11 mouse cellular contexts compared by ENCODE assay signal in genomic region chr14:103844944-103845343, GRCm38 (mm10). TPM values are rescaled to one million over a fixed set of nuclear protein-coding genes. Genes with fewer than 3 reads are reported as not detected.
DNase-seq lines count a peak whose midpoint lies in the region; ATAC-seq and TF ChIP-seq lines count a peak whose summit lies in the region.
"Had no signal": no experiment of that assay in that cellular context is flagged by ENCODE, and none has a peak within 500 bp of the region (broad histone marks: within the 10 kb centered on the region; RNA-seq: fewer than 3 reads in every experiment).

No protein-coding gene starts in this region.

- peak; percentile 86 for DNase-seq in heart, adult 11 months
- DNase-seq in stomach, postnatal 0 days (ENCODE audit: low spot score), result no peak
- no peak for DNase-seq in cerebellum, postnatal 10 days
- DNase-seq in natural killer cell, adult 2 months (ENCODE audit: low spot score in 2 of 2), result no peak
- no peak for DNase-seq in frontal cortex, adult 2 months (ENCODE audit: extremely low spot score in 1 of 2, low spot score in 1 of 2)
- DNase-seq: thymus, adult 18-20 months had no signal

- no peak overlapping the region for H3K9ac ChIP-seq in heart, embryonic 11.5 days (ENCODE audit: low read depth, low read length)
- no peak overlapping the region for H3K9ac ChIP-seq in stomach, embryonic 15.5 days
- no peak overlapping the region for H3K9ac ChIP-seq in stomach, postnatal 0 days (ENCODE audit: low read length)
- H3K9ac ChIP-seq in midbrain, embryonic 12.5 days (replicated peaks), result no peak overlapping the region
- H3K9ac ChIP-seq: liver, embryonic 12.5 days had no signal

- H3K36me3 ChIP-seq in heart, embryonic 11.5 days (ENCODE audit: control insufficient read depth, insufficient read depth, low read length), result no peaks in the 10 kb centered on the region
- no peaks in the 10 kb centered on the region for H3K36me3 ChIP-seq in stomach, embryonic 15.5 days
- H3K36me3 ChIP-seq in stomach, postnatal 0 days (ENCODE audit: control insufficient read depth, insufficient read depth, low read length), result no peaks in the 10 kb centered on the region
- H3K36me3 ChIP-seq in midbrain, embryonic 12.5 days, result no peaks in the 10 kb centered on the region
- H3K36me3 ChIP-seq: liver, embryonic 12.5 days had no signal

- 70% methylated on average over 7 of the region's 7 CpGs for WGBS in heart, embryonic 11.5 days (ENCODE audit: insufficient replicate concordance)
- 84% methylated on average over 7 of the region's 7 CpGs for WGBS in stomach, embryonic 15.5 days
- WGBS in stomach, postnatal 0 days, result 85% methylated on average over 7 of the region's 7 CpGs
- WGBS in midbrain, embryonic 12.5 days, result 36% methylated on average over 7 of the region's 7 CpGs

- no peak overlapping the region for H3K4me2 ChIP-seq in heart, embryonic 11.5 days
- peak overlapping the region; percentile 88; the same call in 1 of the 2 replicates for H3K4me2 ChIP-seq in stomach, embryonic 15.5 days
- no peak overlapping the region; the same call in 1 of the 2 replicates for H3K4me2 ChIP-seq in stomach, postnatal 0 days (replicated peaks; ENCODE audit: low read depth)
- peak overlapping the region; percentile 91 for H3K4me2 ChIP-seq in midbrain, embryonic 12.5 days (replicated peaks)

- no peak for TF ChIP-seq CTCF in stomach, postnatal 0 days (IDR thresholded peaks at IDR 0.05; ENCODE audit: low read depth)

- no peak for ATAC-seq in heart, embryonic 11.5 days (replicated peaks; ENCODE audit: insufficient number of reproducible peaks, low FRiP score, low TSS enrichment)
- no peak for ATAC-seq in stomach, embryonic 15.5 days (ENCODE audit: insufficient read depth, low FRiP score, low read depth)
- ATAC-seq in stomach, postnatal 0 days (ENCODE audit: low FRiP score, low TSS enrichment), result no peak
- ATAC-seq in midbrain, embryonic 12.5 days (ENCODE audit: low FRiP score, low read depth), result no peak
- ATAC-seq: liver, embryonic 12.5 days had no signal

- no peaks in the 10 kb centered on the region for H3K27me3 ChIP-seq in heart, embryonic 11.5 days (ENCODE audit: control insufficient read depth, insufficient read depth, low read length)
- H3K27me3 ChIP-seq in stomach, embryonic 15.5 days (replicated peaks), result no peaks in the 10 kb centered on the region
- H3K27me3 ChIP-seq in stomach, postnatal 0 days (ENCODE audit: control insufficient read depth, insufficient read depth, low read length), result no peaks in the 10 kb centered on the region
- no peaks in the 10 kb centered on the region for H3K27me3 ChIP-seq in midbrain, embryonic 12.5 days

- H3K4me1 ChIP-seq in heart, embryonic 11.5 days (ENCODE audit: control insufficient read depth, insufficient read depth, low read length), result no peaks in the 10 kb centered on the region
- H3K4me1 ChIP-seq in stomach, embryonic 15.5 days, result no peaks in the 10 kb centered on the region
- no peaks in the 10 kb centered on the region; the same call in 1 of the 2 replicates for H3K4me1 ChIP-seq in stomach, postnatal 0 days (replicated peaks; ENCODE audit: control insufficient read depth, insufficient read depth)
- peaks cover 24% of the 10 kb centered on the region for H3K4me1 ChIP-seq in midbrain, embryonic 12.5 days
- H3K4me1 ChIP-seq: liver, embryonic 12.5 days had no signal

- no peak overlapping the region for H3K27ac ChIP-seq in heart, embryonic 11.5 days (ENCODE audit: low read depth, low read length)
- no peak overlapping the region for H3K27ac ChIP-seq in stomach, embryonic 15.5 days
- H3K27ac ChIP-seq in stomach, postnatal 0 days (replicated peaks), result no peak overlapping the region
- peak overlapping the region; percentile 78; the same call in 1 of the 2 replicates for H3K27ac ChIP-seq in midbrain, embryonic 12.5 days (replicated peaks)
- H3K27ac ChIP-seq: liver, embryonic 12.5 days had no signal

- no peak for TF ChIP-seq EP300 in stomach, postnatal 0 days (optimal IDR thresholded peaks at IDR 0.05)

- no peak overlapping the region for H3K4me3 ChIP-seq in heart, embryonic 11.5 days (ENCODE audit: low read depth, low read length)
- no peak overlapping the region for H3K4me3 ChIP-seq in stomach, embryonic 15.5 days (replicated peaks)
- no peak overlapping the region for H3K4me3 ChIP-seq in stomach, postnatal 0 days (ENCODE audit: low read depth, low read length)
- H3K4me3 ChIP-seq in midbrain, embryonic 12.5 days, result no peak overlapping the region

- no peaks in the 10 kb centered on the region for H3K9me3 ChIP-seq in heart, embryonic 11.5 days (replicated peaks; ENCODE audit: control insufficient read depth, low read length)
- no peaks in the 10 kb centered on the region for H3K9me3 ChIP-seq in stomach, embryonic 15.5 days
- H3K9me3 ChIP-seq in stomach, postnatal 0 days (ENCODE audit: control insufficient read depth, low read length), result no peaks in the 10 kb centered on the region
- no peaks in the 10 kb centered on the region for H3K9me3 ChIP-seq in midbrain, embryonic 12.5 days
- H3K9me3 ChIP-seq: liver, embryonic 12.5 days had no signal

RNA-seq across cellular contexts. Expression of gene Ednrb, which starts 0.7 kb away (rescaled TPM):
- polyA plus RNA-seq in heart, embryonic 11.5 days (2014; fragmentation: Nextera tagmentation; extraction: Ambion mirVana), result 96.5 and 115 TPM in 2 replicates
- 109 and 116 TPM in 2 replicates for polyA plus RNA-seq in stomach, embryonic 15.5 days (2015; fragmentation: Nextera tagmentation; extraction: Ambion mirVana)
- 43.8 and 53.7 TPM in 2 replicates for polyA plus RNA-seq in stomach, postnatal 0 days (2015; fragmentation: Nextera tagmentation; extraction: Ambion mirVana)
- polyA plus RNA-seq in midbrain, embryonic 12.5 days (2016; fragmentation: Nextera tagmentation; extraction: Ambion mirVana), result 97.8 and 106 TPM in 2 replicates
- 36.2 and 44.5 TPM in 2 replicates for polyA plus RNA-seq in frontal cortex, adult 2 months (2012; rRNA removed)
- polyA plus RNA-seq: C2C12 had no signal

Comparison
In these comparisons a context has a peak if more than half of its experiments do, and no peak if none do; other contexts are left out.
1. H3K4me2 ChIP-seq: peak in stomach, embryonic 15.5 days (single experiment) and midbrain, embryonic 12.5 days (single experiment); none in heart, embryonic 11.5 days (single experiment) and stomach, postnatal 0 days (single experiment).